Mouse (Mus musculus): ENCODE measurements around the gene Mapk1ip1l. TPM values are rescaled to one million over a fixed set of nuclear protein-coding genes. Genes with fewer than 3 reads are reported as not detected.

Gene Mapk1ip1l
- polyA plus RNA-seq (2014; fragmentation: Illumina TruSeq; extraction: RNeasy Lipid Tissue Mini Kit (QIAGEN cat#74804); ENCODE audit: low read depth, low replicate concordance): 22.1 TPM

GRCm38 (mm10) chr14:47297785-47298407 lies at the start of gene Mapk1ip1l:
TSS of gene Mapk1ip1l (plus strand) at chr14:47298266.

GRCm38 (mm10) chr14:47276637-47277393 lies 21.3 kb upstream of the Mapk1ip1l start, which contains the start of the genes Wdhd1 and Socs4:
TSS of gene Wdhd1 (minus strand) at chr14:47276857.
TSS of gene Socs4 (plus strand) at chr14:47276931.

GRCm38 (mm10) chr14:47367461-47367860 lies 69.4 kb downstream of the Mapk1ip1l start, which contains the start of gene Lgals3:
TSS of gene Lgals3 (plus strand) at chr14:47367751.

Other genes with a start within 250 kb of the Mapk1ip1l start
- gene Gch1, start 108.9 kb upstream of the Mapk1ip1l start, polyA plus RNA-seq (2014; fragmentation: Illumina TruSeq; extraction: RNeasy Lipid Tissue Mini Kit (QIAGEN cat#74804); ENCODE audit: low read depth, low replicate concordance): 0.46 TPM
- 27.1 TPM for gene Wdhd1, start 21.4 kb upstream of the Mapk1ip1l start, polyA plus RNA-seq (2014; fragmentation: Illumina TruSeq; extraction: RNeasy Lipid Tissue Mini Kit (QIAGEN cat#74804); ENCODE audit: low read depth, low replicate concordance)
- 8.3 TPM for gene Socs4, start 21.3 kb upstream of the Mapk1ip1l start, polyA plus RNA-seq (2014; fragmentation: Illumina TruSeq; extraction: RNeasy Lipid Tissue Mini Kit (QIAGEN cat#74804); ENCODE audit: low read depth, low replicate concordance)
- 3.5 TPM for gene Lgals3, start 69.5 kb downstream of the Mapk1ip1l start, polyA plus RNA-seq (2014; fragmentation: Illumina TruSeq; extraction: RNeasy Lipid Tissue Mini Kit (QIAGEN cat#74804); ENCODE audit: low read depth, low replicate concordance)
- 9.7 TPM for gene Dlgap5, start 120.1 kb downstream of the Mapk1ip1l start, polyA plus RNA-seq (2014; fragmentation: Illumina TruSeq; extraction: RNeasy Lipid Tissue Mini Kit (QIAGEN cat#74804); ENCODE audit: low read depth, low replicate concordance)
- 40.3 TPM for gene Fbxo34, start 152.2 kb downstream of the Mapk1ip1l start, polyA plus RNA-seq (2014; fragmentation: Illumina TruSeq; extraction: RNeasy Lipid Tissue Mini Kit (QIAGEN cat#74804); ENCODE audit: low read depth, low replicate concordance)

All from testis, adult 10 weeks (tissue).